Mouse (Mus musculus) spleen, adult 2 months (tissue): ENCODE data around the gene Ptprn2. TPM values are rescaled to one million over a fixed set of nuclear protein-coding genes. Genes with fewer than 3 reads are reported as not detected.

Experiments used
- DNase-seq, 2 experiments: peaks; one replicate each; pipeline versions ENCODE4 v3.0.0 to v3.0.0-alpha.2; 2012 to 2021; ENCODE audit warnings: low spot score in 2 of 2, low read depth in 1 of 2
- H3K27ac ChIP-seq: fragments of 200-500 bp; 2 replicates; pipeline ENCODE4 v1.5.1; 2012; ENCODE audit warnings: low read length, inconsistent platforms; ENCODE audit not compliant: insufficient read depth
- H3K27me3 ChIP-seq: fragments of 200-500 bp; 2 replicates; pipeline ENCODE4 v1.6.1; 2012; ENCODE audit warnings: mild to moderate bottlenecking, moderate library complexity, low read length, inconsistent platforms; ENCODE audit not compliant: control insufficient read depth, insufficient read depth
- H3K36me3 ChIP-seq: fragments of 200-500 bp; 2 replicates; pipeline ENCODE4 v1.6.1; 2012; ENCODE audit warnings: mild to moderate bottlenecking, low read length, inconsistent platforms; ENCODE audit not compliant: control insufficient read depth, insufficient read depth
- H3K4me1 ChIP-seq: fragments of 200-500 bp; 2 replicates; pipeline ENCODE4 v1.6.1; 2011; ENCODE audit warnings: inconsistent platforms; ENCODE audit not compliant: control insufficient read depth, insufficient read depth, insufficient read length
- H3K4me3 ChIP-seq: fragments of 200-500 bp; 2 replicates; pipeline ENCODE4 v1.5.1; 2011; ENCODE audit warnings: mild to moderate bottlenecking, inconsistent platforms; ENCODE audit not compliant: insufficient read depth, insufficient read length; ENCODE audit errors: extremely low read depth
- CTCF ChIP-seq: fragments of 200-500 bp; IDR thresholded peaks from 2 replicates; pipeline ENCODE4 v1.5.1; 2011; ENCODE audit warnings: mild to moderate bottlenecking, inconsistent platforms; ENCODE audit not compliant: insufficient read depth, insufficient read length, insufficient replicate concordance; ENCODE audit errors: extremely low read depth
- POLR2A ChIP-seq: fragments of 200-500 bp; IDR thresholded peaks from 2 replicates; pipeline ENCODE4 v1.6.1; 2011; ENCODE audit warnings: low read depth, low read length, inconsistent platforms
- WGBS: fragments of 180-500 bp; shearing (Covaris S2); methylation state at CpG from one replicate; pipeline ENCODE4 v1.1.7; 2018; 5-methylcytosine and 5-hydroxymethylcytosine counted together
- polyA plus RNA-seq: library from polyadenylated mRNA; depleted of rRNA; stranded (reverse); fragments of >200 nt; gene quantifications from 2 replicates; pipeline ENCODE4 v1.2.3, GENCODE M21; 2012

Ptprn2 gene
- polyA plus RNA-seq, 1 experiment: 0.96 TPM

GRCm38 (mm10) chr12:116981315-116981714, 495.8 kb downstream of the Ptprn2 start:
- Histone ChIP-seq H3K27me3 (no peaks in the 10 kb centered on the region), H3K4me3 (no peak overlapping the region), H3K27ac (no peak overlapping the region), H3K36me3 (no peaks in the 10 kb centered on the region), H3K4me1 (no peaks in the 10 kb centered on the region)
- DNase-seq: no peak
- TF ChIP-seq POLR2A (no peak), CTCF (no peak)
- WGBS: 76% methylated on average over 1 of the region's 1 CpGs

GRCm38 (mm10) chr12:116989144-116989543, 503.6 kb downstream of the Ptprn2 start:
- no peaks in the 10 kb centered on the region for H3K27me3 ChIP-seq
- H3K4me3 ChIP-seq: no peak overlapping the region
- DNase-seq: no peak
- TF ChIP-seq POLR2A (no peak), CTCF (no peak)
- no peaks in the 10 kb centered on the region for H3K36me3 ChIP-seq
- no peak overlapping the region for H3K27ac ChIP-seq
- no peaks in the 10 kb centered on the region for H3K4me1 ChIP-seq
- 71% methylated on average over 10 of the region's 10 CpGs for WGBS

- Histone ChIP-seq H3K4me3 (no peak overlapping the region), H3K27me3 (no peaks in the 10 kb centered on the region), H3K36me3 (no peaks in the 10 kb centered on the region), H3K4me1 (no peaks in the 10 kb centered on the region), H3K27ac (no peak overlapping the region)
- DNase-seq: no peak
- TF ChIP-seq POLR2A: no peak
- no peak for TF ChIP-seq CTCF
- WGBS: 81% methylated on average over 2 of the region's 2 CpGs
Measured at GRCm38 (mm10) chr12:117001546-117002148, 516.1 kb downstream of the Ptprn2 start.

GRCm38 (mm10) chr12:117016753-117017595, 531.5 kb downstream of the Ptprn2 start:
- TF ChIP-seq CTCF (no peak), POLR2A (no peak)
- no peak overlapping the region for H3K27ac ChIP-seq
- no peaks in the 10 kb centered on the region for H3K36me3 ChIP-seq
- no peak overlapping the region for H3K4me3 ChIP-seq
- H3K4me1 ChIP-seq: no peaks in the 10 kb centered on the region
- 82% methylated on average over 15 of the region's 15 CpGs for WGBS
- no peak for DNase-seq
- H3K27me3 ChIP-seq: no peaks in the 10 kb centered on the region

- H3K27ac ChIP-seq: no peak overlapping the region
- H3K36me3 ChIP-seq: no peaks in the 10 kb centered on the region
- TF ChIP-seq CTCF (no peak), POLR2A (no peak)
- no peaks in the 10 kb centered on the region for H3K27me3 ChIP-seq
- H3K4me1 ChIP-seq: no peaks in the 10 kb centered on the region
- no peak overlapping the region for H3K4me3 ChIP-seq
- DNase-seq: no peak
- 23% methylated on average over 2 of the region's 2 CpGs for WGBS
Measured at GRCm38 (mm10) chr12:117017912-117018311, 532.4 kb downstream of the Ptprn2 start.

- TF ChIP-seq CTCF: no peak
- no peak for TF ChIP-seq POLR2A
- DNase-seq: no peak
- Histone ChIP-seq H3K27ac (no peak overlapping the region), H3K4me3 (no peak overlapping the region), H3K36me3 (no peaks in the 10 kb centered on the region), H3K27me3 (no peaks in the 10 kb centered on the region), H3K4me1 (no peaks in the 10 kb centered on the region)
- 84% methylated on average over 4 of the region's 4 CpGs for WGBS
Measured at GRCm38 (mm10) chr12:117023235-117023634, 537.7 kb downstream of the Ptprn2 start.

- H3K27me3 ChIP-seq: no peaks in the 10 kb centered on the region
- no peak for DNase-seq
- no peaks in the 10 kb centered on the region for H3K36me3 ChIP-seq
- 86% methylated on average over 4 of the region's 4 CpGs for WGBS
- no peak overlapping the region for H3K27ac ChIP-seq
- TF ChIP-seq POLR2A (no peak), CTCF (no peak)
- no peaks in the 10 kb centered on the region for H3K4me1 ChIP-seq
- no peak overlapping the region for H3K4me3 ChIP-seq
Measured at GRCm38 (mm10) chr12:117024916-117025315, 539.4 kb downstream of the Ptprn2 start.
